Mouse (Mus musculus) myocyte (in vitro differentiated cells): ENCODE measurements around the gene Raly.

ENCODE experiments used
- MAX ChIP-seq: IDR thresholded peaks from one replicate; pipeline ENCODE4 v1.6.1; 2011; ENCODE audit warnings: low read depth, mild to moderate bottlenecking, control low read depth
- MYOG ChIP-seq, 3 experiments: IDR thresholded peaks; one replicate each; pipeline ENCODE4 v1.6.1; 2011; ENCODE audit warnings: control low read depth in 2 of 3, low read depth in 2 of 3, mild to moderate bottlenecking in 2 of 3; ENCODE audit not compliant: insufficient read length in 2 of 3, control insufficient read depth in 1 of 3, insufficient read depth in 1 of 3
- POLR2A ChIP-seq: IDR thresholded peaks from one replicate; pipeline ENCODE4 v1.6.1; 2011; ENCODE audit warnings: low read depth, mild to moderate bottlenecking, control low read depth, moderate library complexity; ENCODE audit not compliant: insufficient read length
- TCF12 ChIP-seq: IDR thresholded peaks from one replicate; pipeline ENCODE4 v1.6.1; 2011; ENCODE audit warnings: mild to moderate bottlenecking, control low read depth; ENCODE audit not compliant: poor library complexity, insufficient read depth, severe bottlenecking
- USF1 ChIP-seq: IDR thresholded peaks from one replicate; pipeline ENCODE4 v1.6.1; 2011; ENCODE audit warnings: low read depth, mild to moderate bottlenecking, control low read depth, moderate library complexity

GRCm38 (mm10) chr2:154848086-154848485, 57.2 kb downstream of the Raly start:
- TF ChIP-seq POLR2A, result no peak
- TF ChIP-seq USF1, result no peak
- no peak for TF ChIP-seq MYOG (IDR thresholded peaks at IDR 0.05; ENCODE audit: control insufficient read depth in 1 of 3, insufficient read depth in 1 of 3, insufficient read length in 2 of 3, low read depth in 2 of 3)
- TF ChIP-seq TCF12, result no peak
- no peak for TF ChIP-seq MAX
